Comparison of ENCODE assay signal across 7 mouse cellular contexts in genomic region chr2:180711527-180711926, GRCm38 (mm10). TPM values are rescaled to one million over a fixed set of nuclear protein-coding genes. Genes with fewer than 3 reads are reported as not detected.
DNase-seq lines count a peak whose midpoint lies in the region; ATAC-seq and TF ChIP-seq lines count a peak whose summit lies in the region.

No protein-coding gene starts in this region.

- H3K4me1 ChIP-seq in neural tube, embryonic 11.5 days (ENCODE audit: control insufficient read depth, insufficient read depth, low read length) = peaks cover 8% of the 10 kb centered on the region
- H3K4me1 ChIP-seq in forebrain, embryonic 11.5 days (replicated peaks; ENCODE audit: control insufficient read depth, insufficient read depth, low read length) = peaks cover 9% of the 10 kb centered on the region
- H3K4me1 ChIP-seq in limb, embryonic 14.5 days (ENCODE audit: control insufficient read depth, insufficient read depth, low read length) = peaks cover 15% of the 10 kb centered on the region
- peaks cover 7% of the 10 kb centered on the region; the same call in 1 of the 2 replicates for H3K4me1 ChIP-seq in stomach, postnatal 0 days (replicated peaks; ENCODE audit: control insufficient read depth, insufficient read depth)

- no peak for TF ChIP-seq CTCF in stomach, postnatal 0 days (IDR thresholded peaks at IDR 0.05; ENCODE audit: low read depth)

- no peaks in the 10 kb centered on the region for H3K9me3 ChIP-seq in neural tube, embryonic 11.5 days (ENCODE audit: control insufficient read depth, low read length)
- no peaks in the 10 kb centered on the region for H3K9me3 ChIP-seq in forebrain, embryonic 11.5 days (ENCODE audit: control insufficient read depth, low read length)
- H3K9me3 ChIP-seq in limb, embryonic 14.5 days (ENCODE audit: control insufficient read depth, low read length) = no peaks in the 10 kb centered on the region
- H3K9me3 ChIP-seq in stomach, postnatal 0 days (ENCODE audit: control insufficient read depth, low read length) = no peaks in the 10 kb centered on the region

- H3K4me2 ChIP-seq in neural tube, embryonic 11.5 days (ENCODE audit: low read depth) = no peak overlapping the region
- H3K4me2 ChIP-seq in forebrain, embryonic 11.5 days (ENCODE audit: low read depth, low read length, severe bottlenecking) = peak overlapping the region; percentile 66
- H3K4me2 ChIP-seq in limb, embryonic 14.5 days (replicated peaks; ENCODE audit: low read depth, low read length, severe bottlenecking) = peak overlapping the region; percentile 76
- H3K4me2 ChIP-seq in stomach, postnatal 0 days (replicated peaks; ENCODE audit: low read depth) = peak overlapping the region; percentile 68

- H3K27me3 ChIP-seq in neural tube, embryonic 11.5 days (ENCODE audit: control insufficient read depth, insufficient read depth, low read length) = no peaks in the 10 kb centered on the region
- no peaks in the 10 kb centered on the region for H3K27me3 ChIP-seq in forebrain, embryonic 11.5 days (ENCODE audit: control insufficient read depth, insufficient read depth, low read length)
- H3K27me3 ChIP-seq in limb, embryonic 14.5 days (ENCODE audit: control insufficient read depth, insufficient read depth, low read length) = no peaks in the 10 kb centered on the region
- no peaks in the 10 kb centered on the region for H3K27me3 ChIP-seq in stomach, postnatal 0 days (ENCODE audit: control insufficient read depth, insufficient read depth, low read length)

- H3K36me3 ChIP-seq in neural tube, embryonic 11.5 days (ENCODE audit: control insufficient read depth, insufficient read depth, low read length) = no peaks in the 10 kb centered on the region
- H3K36me3 ChIP-seq in forebrain, embryonic 11.5 days (ENCODE audit: control insufficient read depth, insufficient read depth, low read length) = 0 out of 2 replicates have a peak, but pooled peaks cover 2% of the 10 kb centered on the region
- peaks cover 30% of the 10 kb centered on the region for H3K36me3 ChIP-seq in limb, embryonic 14.5 days (ENCODE audit: control insufficient read depth, insufficient read depth, low read length)
- H3K36me3 ChIP-seq in stomach, postnatal 0 days (ENCODE audit: control insufficient read depth, insufficient read depth, low read length) = peaks cover 6% of the 10 kb centered on the region

- no peak for TF ChIP-seq POLR2A in limb, embryonic 14.5 days (IDR thresholded peaks at IDR 0.05; ENCODE audit: borderline replicate concordance, extremely low read depth, insufficient read depth, insufficient read length)

- 58% methylated on average over 4 of the region's 4 CpGs for WGBS in neural tube, embryonic 11.5 days
- WGBS in forebrain, embryonic 11.5 days = 65% methylated on average over 4 of the region's 4 CpGs
- 29% methylated on average over 4 of the region's 4 CpGs for WGBS in limb, embryonic 14.5 days
- 61% methylated on average over 4 of the region's 4 CpGs for WGBS in stomach, postnatal 0 days

- no peak overlapping the region for H3K9ac ChIP-seq in neural tube, embryonic 11.5 days (ENCODE audit: low read length)
- peak overlapping the region; percentile 97; the same call in 1 of the 2 replicates for H3K9ac ChIP-seq in forebrain, embryonic 11.5 days (ENCODE audit: low read length)
- H3K9ac ChIP-seq in limb, embryonic 14.5 days (ENCODE audit: low read depth, low read length, severe bottlenecking) = 0 out of 2 replicates have a peak overlapping the region, but pooled peaks have one; percentile 99
- peak overlapping the region; percentile 100 for H3K9ac ChIP-seq in stomach, postnatal 0 days (ENCODE audit: low read length)

- H3K27ac ChIP-seq in neural tube, embryonic 11.5 days (ENCODE audit: low read depth, low read length) = no peak overlapping the region
- no peak overlapping the region for H3K27ac ChIP-seq in forebrain, embryonic 11.5 days (ENCODE audit: low read depth, low read length)
- no peak overlapping the region for H3K27ac ChIP-seq in limb, embryonic 14.5 days (replicated peaks; ENCODE audit: low read depth, low read length)
- H3K27ac ChIP-seq in stomach, postnatal 0 days (replicated peaks) = peak overlapping the region; percentile 98

- DNase-seq in neural tube, embryonic 11.5 days (ENCODE audit: low spot score) = no peak
- no peak for DNase-seq in neural tube, embryonic 10.5 days (ENCODE audit: extremely low spot score, low spot score)
- no peak for DNase-seq in forebrain, embryonic 11.5 days (ENCODE audit: low spot score)
- no peak for DNase-seq in limb, embryonic 14.5 days (ENCODE audit: low spot score)
- no peak for DNase-seq in stomach, postnatal 0 days (ENCODE audit: low spot score)
- no peak for DNase-seq in layer of hippocampus, postnatal 10 days (ENCODE audit: low spot score in 2 of 2)
- DNase-seq in Muller cell, postnatal 12 days (ENCODE audit: inconsistent ontology term) = no peak

- TF ChIP-seq EP300 in stomach, postnatal 0 days (optimal IDR thresholded peaks at IDR 0.05) = no peak

- H3K4me3 ChIP-seq in neural tube, embryonic 11.5 days (ENCODE audit: low read depth, low read length) = peak overlapping the region; percentile 100
- H3K4me3 ChIP-seq in forebrain, embryonic 11.5 days (ENCODE audit: low read depth, low read length) = 0 out of 2 replicates have a peak overlapping the region, but pooled peaks have one; percentile 97
- peak overlapping the region; percentile 100 for H3K4me3 ChIP-seq in limb, embryonic 14.5 days (replicated peaks; ENCODE audit: low read length)
- H3K4me3 ChIP-seq in stomach, postnatal 0 days (ENCODE audit: low read depth, low read length) = peak overlapping the region; percentile 99

- no peak for ATAC-seq in neural tube, embryonic 11.5 days (ENCODE audit: insufficient read depth, low FRiP score, low TSS enrichment)
- ATAC-seq in forebrain, embryonic 11.5 days (replicated peaks; ENCODE audit: low FRiP score) = no peak
- ATAC-seq in limb, embryonic 14.5 days (ENCODE audit: low FRiP score, low read depth) = no peak
- ATAC-seq in stomach, postnatal 0 days (ENCODE audit: low FRiP score, low TSS enrichment) = no peak

RNA-seq across cellular contexts. Expression of gene Gid8, which starts 1.6 kb away (rescaled TPM):
- polyA plus RNA-seq in neural tube, embryonic 11.5 days (2014; fragmentation: Nextera tagmentation; extraction: Ambion mirVana) = 59.9 and 66.0 TPM in 2 replicates
- polyA plus RNA-seq in forebrain, embryonic 11.5 days (2014; fragmentation: Nextera tagmentation; extraction: Ambion mirVana) = 58.1 and 64.5 TPM in 2 replicates
- 58.9 and 64.0 TPM in 2 replicates for polyA plus RNA-seq in limb, embryonic 14.5 days (2012; rRNA removed)
- 69.9 and 71.9 TPM in 2 replicates for polyA plus RNA-seq in limb, embryonic 14.5 days (2014; fragmentation: Nextera tagmentation; extraction: Ambion mirVana)
- 59.6 and 60.7 TPM in 2 replicates for polyA plus RNA-seq in stomach, postnatal 0 days (2015; fragmentation: Nextera tagmentation; extraction: Ambion mirVana)
- total RNA-seq in layer of hippocampus, postnatal 10 days (2021) = 10 to 100 TPM; 62.6 to 63.7 TPM

RNA-seq across cellular contexts. Expression of gene Dido1, which starts 1.7 kb away (rescaled TPM):
- 31.5 and 32.5 TPM in 2 replicates for polyA plus RNA-seq in neural tube, embryonic 11.5 days (2014; fragmentation: Nextera tagmentation; extraction: Ambion mirVana)
- 39.8 and 44.1 TPM in 2 replicates for polyA plus RNA-seq in forebrain, embryonic 11.5 days (2014; fragmentation: Nextera tagmentation; extraction: Ambion mirVana)
- polyA plus RNA-seq in limb, embryonic 14.5 days (2012; rRNA removed) = 28.9 and 39.7 TPM in 2 replicates
- 26.4 and 31.4 TPM in 2 replicates for polyA plus RNA-seq in limb, embryonic 14.5 days (2014; fragmentation: Nextera tagmentation; extraction: Ambion mirVana)
- polyA plus RNA-seq in stomach, postnatal 0 days (2015; fragmentation: Nextera tagmentation; extraction: Ambion mirVana) = 7.4 and 9.7 TPM in 2 replicates
- 10 to 100 TPM; 58.4 to 61.8 TPM for total RNA-seq in layer of hippocampus, postnatal 10 days (2021)

RNA-seq across cellular contexts. Expression of gene Slc17a9, which starts 13.5 kb away (rescaled TPM):
- 0.42 TPM in 2 replicates for polyA plus RNA-seq in neural tube, embryonic 11.5 days (2014; fragmentation: Nextera tagmentation; extraction: Ambion mirVana)
- 0.11 and 0.57 TPM in 2 replicates for polyA plus RNA-seq in forebrain, embryonic 11.5 days (2014; fragmentation: Nextera tagmentation; extraction: Ambion mirVana)
- polyA plus RNA-seq in limb, embryonic 14.5 days (2012; rRNA removed) = 3.4 and 5.9 TPM in 2 replicates
- 1.7 and 2.2 TPM in 2 replicates for polyA plus RNA-seq in limb, embryonic 14.5 days (2014; fragmentation: Nextera tagmentation; extraction: Ambion mirVana)
- 3.0 and 3.6 TPM in 2 replicates for polyA plus RNA-seq in stomach, postnatal 0 days (2015; fragmentation: Nextera tagmentation; extraction: Ambion mirVana)
- under 1 TPM; 0.47 to 0.53 TPM for total RNA-seq in layer of hippocampus, postnatal 10 days (2021)
